Mouse (Mus musculus) thymus, adult 2 months (tissue): ENCODE results near the gene Gm28230.

ENCODE experiments used
- CTCF ChIP-seq: fragments of 200-500 bp; IDR thresholded peaks from 2 replicates; pipeline ENCODE4 v1.5.1; 2012; ENCODE audit warnings: mild to moderate bottlenecking, control low read depth, low read length, moderate library complexity, borderline replicate concordance; ENCODE audit not compliant: control insufficient read depth, poor library complexity, insufficient read depth; ENCODE audit errors: extremely low read depth
- POLR2A ChIP-seq: fragments of 200-500 bp; IDR thresholded peaks from 2 replicates; pipeline ENCODE4 v1.6.1; 2012; ENCODE audit warnings: mild to moderate bottlenecking, low read length, control low read depth, moderate library complexity; ENCODE audit not compliant: control insufficient read depth, poor library complexity, insufficient read depth; ENCODE audit errors: extremely low read depth

DNA sequence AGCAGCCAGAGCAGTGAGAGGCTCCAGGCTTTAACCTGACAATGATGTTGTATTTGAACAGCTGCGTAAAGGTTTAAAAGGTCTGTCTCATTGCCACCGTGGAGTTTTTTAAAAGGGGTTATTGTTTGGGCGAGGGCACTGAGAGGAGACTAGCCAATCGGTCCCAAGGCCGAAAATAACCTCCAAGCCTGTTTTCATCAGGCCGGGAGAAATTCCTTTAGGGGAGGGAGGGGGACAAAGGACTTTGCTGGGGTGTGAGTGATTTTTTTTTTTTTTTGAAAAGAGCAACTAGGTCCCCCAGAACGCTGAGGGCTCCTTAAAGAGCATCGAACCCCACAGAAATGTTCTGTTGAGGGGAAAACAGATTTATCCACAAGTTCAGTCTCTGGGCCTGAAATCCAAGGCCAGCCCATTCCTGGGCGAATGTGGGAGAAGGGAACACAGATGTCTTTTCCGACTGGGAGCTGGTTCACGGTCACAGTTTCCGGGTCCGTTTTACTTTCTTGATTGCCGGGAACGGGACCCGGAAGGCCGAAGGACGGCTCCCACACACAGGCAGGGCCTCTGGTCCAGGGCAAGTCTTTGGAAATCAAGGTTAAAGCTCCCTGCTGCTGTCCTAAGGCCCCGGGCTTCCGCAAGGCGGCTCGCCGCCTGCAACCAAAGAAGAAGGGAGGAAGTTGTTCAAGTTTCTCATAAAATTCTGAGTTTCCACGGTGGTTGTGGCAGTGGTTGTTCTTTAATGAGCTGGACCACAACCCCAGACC lies 36.8 kb upstream of the Gm28230 start:
- TF ChIP-seq POLR2A (no peak), CTCF (no peak)
